Mouse (Mus musculus) v-Abl transformed pro-B cells (cell line): ENCODE results near the gene Mllt11.

ENCODE experiments used
- in situ Hi-C, 2 experiments: fragments of 400-800 bp; cut with MboI; formaldehyde crosslinking; loops; one replicate each; pipeline ENCODE4 v1.15.1; 2025; ENCODE audit not compliant: unreplicated experiment in 2 of 2

The Mllt11 gene

DNA sequence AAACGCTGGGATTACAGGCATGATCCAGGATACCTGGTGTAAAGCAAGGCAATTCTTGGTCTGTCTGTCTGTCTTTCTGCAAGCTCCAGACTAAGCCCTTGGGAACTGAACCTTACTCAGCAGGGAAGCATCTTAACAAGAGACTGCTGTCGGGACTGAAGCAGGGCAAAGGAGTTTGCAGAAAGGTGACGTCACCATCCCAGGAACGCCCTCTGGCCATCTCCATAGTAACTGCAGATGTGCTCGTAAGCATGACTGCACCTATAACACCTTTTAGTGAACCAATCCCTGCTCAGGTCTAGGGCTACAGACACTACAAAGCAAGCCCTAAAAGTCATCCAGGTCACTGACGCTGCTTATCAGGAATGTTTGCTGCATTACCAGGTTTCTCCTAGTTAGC lies 7.7 kb downstream of the Mllt11 start:
- in situ Hi-C loops = no loop called here

DNA sequence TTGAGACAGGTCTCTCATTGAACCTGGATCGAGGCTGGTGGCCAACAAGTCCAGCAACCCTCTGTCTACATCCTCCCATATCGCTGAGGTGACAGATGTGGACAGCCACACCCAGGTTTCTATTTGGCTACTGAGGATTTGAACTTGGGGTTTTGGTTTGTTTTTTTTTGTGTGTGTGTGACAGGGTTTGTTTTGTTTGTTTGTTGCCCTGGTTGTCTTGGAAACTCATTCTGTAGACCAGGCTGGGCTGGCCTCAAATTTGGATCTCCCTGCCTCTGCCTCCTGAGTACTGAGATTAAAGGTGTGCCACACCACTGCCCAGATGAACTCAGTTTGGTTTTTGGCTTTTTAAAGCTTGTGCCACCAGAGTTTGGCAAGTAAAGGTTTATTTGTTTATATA lies 8.9 kb downstream of the Mllt11 start:
- in situ Hi-C loops = no loop called here

DNA sequence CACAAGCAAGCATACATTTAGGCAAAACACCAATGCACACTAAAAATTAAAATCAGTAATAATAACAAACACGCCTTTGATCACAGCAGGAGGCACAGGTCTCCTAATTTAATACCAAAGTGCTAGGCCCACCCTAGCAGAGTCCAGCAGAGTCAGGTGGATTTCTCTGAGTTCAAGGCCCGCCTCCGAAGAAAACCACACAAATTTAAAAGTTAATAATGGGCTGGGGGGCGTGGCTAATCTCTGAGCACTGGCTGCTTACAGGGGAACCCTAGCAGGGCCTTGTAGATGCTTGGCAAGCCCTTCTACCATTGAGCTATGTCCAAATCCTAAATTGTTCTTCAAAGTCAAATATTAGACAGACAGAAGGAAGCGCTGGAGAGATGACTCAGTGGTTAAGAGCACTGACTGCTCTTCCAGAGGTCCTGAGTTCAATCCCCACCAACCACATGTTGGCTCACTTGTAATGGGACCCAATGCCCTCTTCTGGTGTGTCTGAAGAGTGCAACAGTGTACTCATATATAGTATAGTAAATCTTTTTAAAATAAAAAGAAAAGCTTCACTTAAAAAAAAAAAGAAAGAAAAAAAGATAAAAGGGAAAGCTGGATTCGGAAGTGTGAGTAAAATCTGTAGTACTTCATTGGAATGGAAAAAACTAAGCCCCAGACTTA lies 13.4 kb downstream of the Mllt11 start:
- in situ Hi-C loops = loop anchor here (5.0 kb wide), 2 partner anchors 76 to 604 kb away; partner anchors contain the start of gene Tnfaip8l2 (in 1 of the 2)

DNA sequence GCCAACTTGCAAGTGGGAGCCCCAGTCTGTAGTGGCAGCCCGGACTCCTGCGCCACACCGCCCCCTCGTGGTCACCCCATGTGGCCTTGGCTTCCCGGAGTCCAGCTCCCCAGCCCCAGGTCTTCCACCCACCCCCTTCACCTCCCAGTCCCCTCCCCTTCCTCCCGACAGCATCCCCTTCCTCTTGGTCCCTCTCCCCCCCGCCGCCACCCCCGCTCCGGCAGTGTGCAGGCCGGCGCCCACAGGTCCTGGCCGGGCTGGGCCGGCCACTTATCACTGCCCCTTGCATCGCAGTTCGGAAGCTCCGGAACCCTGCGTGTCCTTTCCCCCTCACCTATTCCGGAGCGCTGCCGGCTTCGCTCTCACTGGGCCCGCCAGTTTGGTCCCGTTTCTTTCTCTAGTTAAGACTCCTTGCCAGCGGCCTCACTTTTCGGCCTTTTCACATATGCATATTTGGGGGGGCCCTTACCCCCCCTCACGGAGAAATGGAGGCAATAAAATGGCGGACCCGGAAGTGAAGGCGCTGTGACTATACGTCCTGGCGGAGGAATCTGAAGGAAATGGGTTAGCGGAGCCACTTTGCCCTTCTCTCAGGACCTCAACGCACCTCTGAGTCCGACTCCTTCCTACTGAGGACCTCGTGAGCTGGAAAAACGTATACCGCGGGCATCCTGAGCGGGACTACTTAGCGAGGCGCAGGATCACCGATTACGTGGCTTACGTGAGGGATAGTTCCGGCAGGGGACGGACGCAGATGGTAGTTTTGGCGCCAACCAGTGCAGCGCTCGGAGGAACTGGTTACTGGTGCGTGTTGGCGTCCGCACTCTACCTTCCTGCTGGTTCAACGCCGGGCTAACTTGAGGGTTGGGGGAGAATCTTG lies 14.5 kb downstream of the Mllt11 start, which contains the start of gene Gabpb2:
Gabpb2 (minus strand) TSS at position 662 of the 880 bp plus-strand sequence.
- in situ Hi-C loops = loop anchor here (5.0 kb wide), 2 partner anchors 75 to 605 kb away; partner anchors contain the start of gene Tnfaip8l2 (in 1 of the 2)

DNA sequence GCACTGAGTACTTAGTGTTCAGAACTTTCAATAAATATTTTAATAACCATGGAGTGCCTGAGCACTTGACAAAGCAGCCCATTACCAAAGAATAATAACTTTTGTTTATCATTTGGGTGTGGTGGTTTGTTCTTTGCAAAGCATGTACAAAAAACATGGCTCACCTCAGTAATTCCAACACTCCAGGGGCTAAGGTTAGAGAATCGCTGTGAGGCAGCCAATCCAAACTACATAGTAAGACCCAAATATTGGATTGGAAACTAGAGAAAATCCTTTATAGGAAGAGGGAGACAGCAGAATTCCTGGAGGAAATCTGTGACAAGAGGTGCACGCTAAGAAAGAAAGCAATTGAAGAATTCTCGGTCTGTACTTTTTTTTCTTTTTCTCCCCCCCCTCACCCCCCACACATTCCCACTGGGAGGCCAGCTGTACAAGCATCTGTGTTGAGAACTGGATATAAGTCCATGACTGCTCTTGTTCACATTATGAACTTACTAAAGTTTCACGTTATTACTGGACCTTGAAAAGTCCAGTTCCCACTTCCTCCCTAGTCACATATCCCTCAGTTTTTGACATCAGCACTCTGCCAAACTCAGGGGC lies 15.2 kb downstream of the Mllt11 start:
- in situ Hi-C loops = loop anchor here (5.0 kb wide), 2 partner anchors 74 to 606 kb away; partner anchors contain the start of gene Tnfaip8l2 (in 1 of the 2)

DNA sequence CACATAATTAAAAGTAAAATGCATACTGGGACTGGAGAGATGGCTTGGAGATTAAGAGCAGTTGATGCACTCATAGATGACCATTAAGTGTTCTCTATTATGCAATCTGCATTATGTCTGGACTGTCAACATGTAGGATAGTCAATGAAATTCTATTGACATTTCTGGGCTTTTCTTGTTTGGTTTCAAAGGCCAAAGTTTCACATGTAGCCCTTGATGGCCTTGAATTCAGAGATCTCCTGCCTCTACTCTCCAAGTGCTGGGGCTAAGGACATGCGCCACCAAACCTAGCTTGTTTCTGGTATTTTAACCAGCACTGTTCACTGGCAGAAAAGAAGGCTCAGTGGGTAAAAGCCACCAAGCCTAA lies 18.4 kb downstream of the Mllt11 start:
- in situ Hi-C loops = loop anchor here (5.0 kb wide), 1 partner anchor 54 kb away; no protein-coding TSS in a partner anchor

DNA sequence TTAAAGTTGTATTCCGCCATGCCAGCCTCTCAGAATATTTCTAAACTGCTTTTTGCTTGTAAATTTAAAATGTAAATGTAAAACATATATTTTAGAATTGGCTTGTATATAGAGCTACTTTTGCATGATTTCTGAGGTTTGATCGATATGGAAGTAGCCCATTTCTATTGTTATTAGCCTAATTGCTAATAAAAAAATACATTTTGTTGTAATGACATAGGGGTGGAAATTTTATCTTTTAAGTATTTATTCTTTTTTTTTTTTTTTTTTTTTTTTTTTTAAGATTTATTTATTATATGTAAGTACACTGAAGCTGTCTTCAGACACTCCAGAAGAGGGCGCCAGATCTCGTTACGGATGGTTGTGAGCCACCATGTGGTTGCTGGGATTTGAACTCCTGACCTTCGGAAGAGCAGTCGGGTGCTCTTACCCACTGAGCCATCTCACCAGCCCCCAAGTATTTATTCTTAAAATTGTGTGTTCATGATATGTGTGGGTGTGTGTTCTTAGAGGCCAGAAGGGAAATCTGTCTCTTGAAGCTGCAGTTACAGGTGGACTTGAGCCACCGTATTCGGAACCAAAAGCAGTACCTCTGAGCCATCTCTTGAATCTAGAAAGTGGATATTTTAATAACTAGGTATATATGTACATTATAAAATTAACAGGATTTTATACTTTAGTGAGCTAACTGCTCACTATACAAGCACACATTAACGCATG lies 18.9 kb downstream of the Mllt11 start:
- in situ Hi-C loops = loop anchor here (5.0 kb wide), 1 partner anchor 54 kb away; no protein-coding TSS in a partner anchor

DNA sequence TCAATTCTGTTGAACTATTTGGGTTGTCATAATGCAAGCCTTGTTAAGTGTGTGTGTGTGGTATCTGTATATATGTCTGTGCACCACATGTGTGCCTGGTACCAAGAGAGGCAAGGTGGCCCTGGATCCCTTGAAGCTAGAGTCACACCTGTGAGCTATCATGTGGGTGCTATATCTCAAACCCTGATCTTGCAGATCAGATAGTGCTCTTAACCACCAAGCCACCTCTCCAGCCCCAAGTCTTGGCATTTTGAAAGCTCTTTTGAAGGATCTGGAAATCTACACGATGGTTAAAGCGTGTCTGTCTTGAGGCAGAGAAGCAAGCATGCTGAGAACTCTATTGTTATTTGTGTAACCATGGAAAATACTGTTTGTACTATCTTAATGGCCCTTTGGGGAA lies 21.4 kb downstream of the Mllt11 start:
- in situ Hi-C loops = loop anchor here (5.0 kb wide), 1 partner anchor 57 kb away; no protein-coding TSS in a partner anchor

DNA sequence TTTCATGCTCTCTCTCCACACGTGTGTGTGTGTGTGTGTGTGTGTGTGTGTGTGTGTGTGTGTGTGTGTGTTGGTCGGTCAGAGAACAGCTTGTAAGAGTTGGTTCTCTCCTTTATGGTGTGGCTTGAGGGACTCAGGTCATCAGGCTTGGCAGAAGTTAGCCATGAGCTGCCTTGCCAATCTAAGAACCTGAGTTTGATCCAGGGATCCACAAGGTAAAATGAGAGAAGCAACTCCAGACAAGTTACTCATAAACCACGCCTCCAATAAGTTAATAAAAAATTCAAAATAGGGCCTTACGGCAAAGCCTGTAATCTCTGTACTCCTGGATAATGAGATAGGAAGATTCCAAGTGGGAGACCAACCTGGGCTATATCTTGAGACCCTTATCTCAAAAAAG lies 23.7 kb downstream of the Mllt11 start:
- in situ Hi-C loops = no loop called here

DNA sequence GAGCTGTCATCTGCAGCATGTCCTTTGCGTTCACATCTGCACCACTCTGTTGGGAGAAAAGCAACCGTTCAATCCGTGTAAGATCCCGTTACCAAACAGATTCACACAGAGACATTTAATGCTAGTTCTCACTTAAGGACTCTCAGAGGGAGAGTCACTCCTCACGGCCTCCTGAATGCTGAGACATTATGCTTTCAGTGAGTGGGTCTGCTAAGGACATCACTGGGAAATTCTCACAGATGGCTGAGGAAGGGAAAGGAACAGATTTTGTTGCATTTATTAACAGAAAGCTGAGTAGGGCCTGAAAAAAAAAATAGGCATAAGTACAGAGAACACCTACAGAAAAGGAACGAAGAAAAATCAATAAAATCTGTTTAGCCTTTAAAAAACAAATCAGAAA lies 28.1 kb downstream of the Mllt11 start:
- in situ Hi-C loops = no loop called here

DNA sequence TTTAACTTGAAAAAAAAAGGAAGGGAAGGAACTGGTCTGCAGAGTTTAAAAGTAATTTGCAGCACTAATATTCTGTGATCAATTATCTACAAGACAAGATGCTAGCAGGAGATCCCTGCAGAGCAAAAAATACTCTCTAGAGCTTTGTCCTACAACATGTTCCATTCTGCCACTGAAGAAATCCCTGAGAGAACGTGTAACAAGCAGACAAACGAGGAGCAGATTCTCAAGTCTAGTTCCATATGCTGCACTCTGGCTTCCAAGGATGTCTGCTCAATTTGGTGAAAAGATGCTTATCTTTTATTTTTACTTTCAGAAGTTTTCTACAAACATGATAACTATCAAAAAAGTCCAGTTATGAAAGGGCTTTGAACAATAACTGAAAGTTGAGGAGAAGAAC lies 31.4 kb downstream of the Mllt11 start:
- in situ Hi-C loops = no loop called here

DNA sequence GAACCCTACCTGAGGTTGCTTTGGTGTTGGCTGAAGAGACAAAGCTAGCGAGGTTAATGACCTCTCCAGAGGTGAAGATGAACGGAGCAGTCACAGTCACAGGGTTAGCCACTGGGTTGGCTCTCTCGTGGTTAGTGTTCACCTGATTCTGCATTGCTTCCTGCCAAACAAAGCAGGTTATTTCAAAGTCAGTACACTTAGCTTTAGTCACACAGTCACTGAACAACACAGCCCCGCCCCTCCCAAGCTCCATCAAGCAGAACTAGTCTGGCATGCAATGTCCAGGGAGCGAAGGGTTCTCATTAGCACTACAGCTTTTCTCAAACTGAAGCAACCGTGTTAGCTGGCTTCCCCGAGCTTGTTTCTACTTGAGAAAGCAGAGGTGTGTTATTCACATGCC lies 31.8 kb downstream of the Mllt11 start:
- in situ Hi-C loops = no loop called here

DNA sequence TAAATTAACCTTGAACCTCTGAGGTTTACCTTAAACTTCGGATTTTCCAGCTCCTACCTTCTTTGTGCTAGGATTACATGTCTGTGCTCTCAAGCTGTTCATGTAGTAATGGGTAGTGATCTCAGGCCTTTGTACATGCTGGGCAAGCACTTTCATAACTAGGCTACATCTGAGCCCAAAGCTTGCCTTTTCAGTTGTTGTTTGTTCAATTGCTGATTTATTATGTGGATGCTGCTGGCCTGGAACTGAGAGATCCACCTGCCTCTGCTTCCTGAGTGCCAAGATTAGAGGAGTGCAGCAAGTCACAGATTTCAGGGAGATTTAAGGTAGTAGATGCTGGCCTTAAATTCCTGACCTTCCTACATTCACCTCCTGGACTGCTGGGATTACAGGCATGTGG lies 32.9 kb downstream of the Mllt11 start:
- in situ Hi-C loops = no loop called here

DNA sequence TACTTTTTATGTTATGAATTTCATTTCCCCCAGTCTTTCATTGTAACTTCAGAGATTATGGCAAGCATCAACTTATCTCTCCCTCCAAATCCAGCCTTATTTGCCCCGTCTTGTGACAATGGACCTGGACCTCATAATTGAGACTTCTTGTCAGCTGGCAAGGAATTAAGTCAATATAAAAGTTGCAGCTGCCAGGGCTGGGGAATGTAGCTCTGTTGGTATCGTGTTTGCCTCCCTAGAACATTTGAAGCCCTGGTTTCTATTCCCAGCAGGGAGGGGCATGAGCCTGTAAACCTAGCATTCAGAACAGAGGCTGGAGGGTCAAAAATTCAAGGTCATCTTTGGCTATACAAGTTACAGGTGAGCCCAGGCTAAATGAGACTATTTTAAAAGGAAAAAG lies 36.2 kb downstream of the Mllt11 start:
- in situ Hi-C loops = no loop called here

DNA sequence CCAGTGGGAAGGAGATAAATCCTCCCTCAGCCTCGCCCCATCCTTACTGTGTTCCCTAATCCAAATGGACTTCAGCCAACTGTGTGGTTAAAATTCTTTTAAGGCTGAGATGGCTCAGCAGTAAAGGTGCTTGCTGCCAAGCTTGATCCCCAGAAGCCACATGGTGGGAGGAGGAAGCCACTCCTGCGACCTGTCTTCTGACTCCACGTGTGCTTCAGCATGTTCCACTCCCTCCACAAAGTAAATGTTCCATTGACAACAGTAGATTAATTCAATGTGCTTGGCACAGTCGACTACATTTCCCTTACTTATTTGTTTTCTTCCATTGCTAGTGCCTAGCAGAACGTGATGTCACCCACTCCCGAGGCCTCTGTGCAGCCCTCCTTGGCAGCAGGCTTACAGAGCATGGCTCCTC lies 37.2 kb downstream of the Mllt11 start:
- in situ Hi-C loops = no loop called here

DNA sequence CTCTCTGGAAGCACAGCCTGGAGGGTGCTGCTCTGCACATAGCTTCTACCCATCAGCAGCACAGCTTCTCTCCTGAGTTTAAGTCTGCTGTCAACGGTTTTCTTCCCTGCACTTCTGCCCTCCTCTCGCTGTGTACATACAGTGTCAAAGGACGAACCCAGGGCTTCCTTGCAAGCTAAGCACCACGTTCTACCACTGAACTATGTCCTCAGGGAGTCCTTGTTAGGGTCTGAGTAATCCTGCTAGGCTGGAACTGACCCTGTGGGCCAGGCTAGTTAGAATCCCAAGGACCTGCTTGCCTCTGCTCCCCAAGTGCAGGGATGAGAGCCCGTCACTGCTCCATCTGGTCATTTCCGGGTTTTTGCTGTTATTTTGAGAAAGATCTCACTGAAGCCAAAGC lies 45.1 kb downstream of the Mllt11 start:
- in situ Hi-C loops = no loop called here

DNA sequence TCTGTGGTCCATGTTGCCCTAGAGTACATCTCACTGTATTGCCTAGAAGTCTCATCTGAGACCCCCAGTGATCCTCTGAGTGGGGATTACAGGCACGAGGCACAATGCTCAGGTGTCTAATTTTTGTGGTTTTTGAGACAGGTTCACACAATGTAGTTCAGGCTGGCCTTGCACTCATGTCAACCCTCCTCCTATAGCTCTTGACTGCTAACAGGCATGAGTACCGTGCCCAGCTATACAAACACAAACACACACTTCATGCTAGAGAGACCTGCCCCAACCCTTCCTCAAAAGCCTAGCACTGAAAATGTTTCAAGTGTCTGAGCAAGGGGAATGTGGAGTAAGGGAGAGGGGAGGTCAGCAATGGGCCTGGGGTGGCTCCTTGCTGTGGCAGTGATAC lies 45.9 kb downstream of the Mllt11 start:
- in situ Hi-C loops = no loop called here

DNA sequence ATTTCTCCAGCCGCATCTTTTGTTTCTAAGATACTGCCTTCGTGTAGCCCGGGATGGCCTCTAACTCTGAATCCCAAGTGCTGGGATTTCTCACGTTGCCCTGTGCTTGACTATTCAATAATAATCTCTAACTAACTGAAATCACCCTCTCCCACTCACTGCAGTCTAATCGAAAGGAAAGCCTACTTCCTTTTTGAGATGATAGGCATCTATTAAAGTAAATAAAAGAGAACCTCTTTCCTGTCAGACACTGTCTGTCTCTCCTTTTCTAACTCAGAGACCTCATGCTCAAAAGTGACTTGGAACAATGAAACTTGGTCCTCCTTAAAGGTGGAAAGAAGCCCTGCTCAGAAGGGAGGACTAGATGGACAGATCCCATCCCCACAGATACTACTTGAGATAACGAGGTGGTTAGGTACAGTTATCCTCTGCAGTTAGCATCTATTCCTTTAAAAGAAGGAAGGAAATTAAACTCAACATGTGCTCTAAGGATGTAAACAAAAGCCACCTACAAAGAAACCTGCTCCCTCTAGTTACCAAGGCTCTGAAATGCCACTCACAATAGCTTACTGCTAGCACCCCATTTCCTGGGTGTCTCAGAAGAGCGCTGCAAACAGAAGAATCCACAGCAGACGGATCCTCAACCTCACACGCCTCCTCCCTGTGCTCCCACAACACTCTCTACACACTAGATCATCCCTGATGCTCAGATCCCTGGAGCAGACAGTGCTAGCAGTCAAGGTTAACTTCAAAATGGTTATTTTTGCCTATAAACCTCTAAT lies 47.0 kb downstream of the Mllt11 start:
- in situ Hi-C loops = no loop called here

DNA sequence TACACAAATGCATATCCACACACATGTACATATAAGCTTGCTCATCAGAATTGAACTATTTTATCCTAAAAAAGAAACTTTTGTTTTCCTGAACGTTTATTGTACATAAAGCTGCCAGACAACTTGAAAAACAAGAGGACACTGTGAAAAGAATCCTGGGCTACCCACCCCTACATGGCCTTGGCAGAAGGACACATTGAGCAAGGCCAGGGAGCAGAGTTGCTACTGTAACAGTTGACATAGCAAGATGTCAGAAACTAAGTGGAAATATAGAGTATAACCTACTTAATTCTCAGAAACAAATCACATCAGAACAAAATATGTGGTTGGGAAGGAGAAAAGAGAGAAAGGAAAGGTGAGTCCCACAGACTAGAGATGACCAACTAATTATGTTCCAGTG lies 50.1 kb downstream of the Mllt11 start:
- in situ Hi-C loops = no loop called here

DNA sequence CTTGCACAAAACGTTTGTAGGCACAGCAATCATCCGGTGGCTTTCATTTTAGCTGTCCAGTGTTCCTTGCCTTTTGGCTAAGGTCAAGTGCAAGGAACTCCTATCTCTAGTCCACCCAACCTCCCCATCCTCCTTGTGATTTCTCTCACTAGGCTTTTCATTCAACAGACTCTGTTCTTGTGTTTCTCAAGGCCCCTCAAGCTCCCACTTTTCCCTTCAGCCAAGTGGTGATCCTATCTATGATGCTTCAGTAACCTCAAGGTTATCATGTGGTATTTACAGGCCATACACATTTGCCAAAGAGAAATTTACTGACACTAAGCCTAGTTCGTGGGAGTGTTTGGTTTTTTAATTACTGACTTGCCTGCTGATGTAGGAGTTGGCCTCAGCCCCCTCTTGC lies 52.1 kb downstream of the Mllt11 start:
- in situ Hi-C loops = no loop called here
